Mouse (Mus musculus) limb, embryonic 12.5 days (tissue): Measurements from ENCODE around the gene Cdk18. TPM values are rescaled to one million over a fixed set of nuclear protein-coding genes. Genes with fewer than 3 reads are reported as not detected.

ENCODE experiments used
- ATAC-seq: fragments of 200-750 bp; cut with Nextera tagmentation; 2 replicates; pipeline ENCODE4 v1.8.0; 2017; ENCODE audit warnings: low read depth, moderate TSS enrichment; ENCODE audit not compliant: insufficient number of reproducible peaks, insufficient read depth, low FRiP score, low TSS enrichment
- H3K27ac ChIP-seq: fragments of 300-500 bp; sonication (generic); 2 replicates; pipeline ENCODE4 v1.5.1; 2016; ENCODE audit warnings: mild to moderate bottlenecking, moderate library complexity
- H3K27me3 ChIP-seq: fragments of 300-500 bp; sonication (generic); 2 replicates; pipeline ENCODE4 v1.6.1; 2016; ENCODE audit warnings: mild to moderate bottlenecking, moderate library complexity
- H3K36me3 ChIP-seq: fragments of 300-500 bp; sonication (generic); 2 replicates; pipeline ENCODE4 v1.6.1; 2016; ENCODE audit warnings: mild to moderate bottlenecking, moderate library complexity
- H3K4me1 ChIP-seq: fragments of 300-500 bp; sonication (generic); replicated peaks from 2 replicates; pipeline ENCODE4 v1.6.1; 2016
- H3K4me2 ChIP-seq: fragments of 300-500 bp; sonication (generic); 2 replicates; pipeline ENCODE4 v1.6.1; 2016; ENCODE audit warnings: mild to moderate bottlenecking, moderate library complexity
- H3K4me3 ChIP-seq: fragments of 300-500 bp; sonication (generic); replicated peaks from 2 replicates; pipeline ENCODE4 v1.5.1; 2016; ENCODE audit warnings: mild to moderate bottlenecking
- H3K9ac ChIP-seq: fragments of 300-500 bp; sonication (generic); replicated peaks from 2 replicates; pipeline ENCODE4 v1.6.1; 2016; ENCODE audit warnings: mild to moderate bottlenecking, moderate library complexity
- H3K9me3 ChIP-seq: fragments of 300-500 bp; sonication (generic); 2 replicates; pipeline ENCODE4 v1.6.1; 2016; ENCODE audit warnings: mild to moderate bottlenecking, moderate library complexity
- WGBS: fragments of 180-500 bp; shearing (Covaris S2); methylation state at CpG from one replicate; pipeline ENCODE4 v1.1.7; 2016; 5-methylcytosine and 5-hydroxymethylcytosine counted together
- polyA plus RNA-seq: library from polyadenylated mRNA; unstranded; fragments of >200 nt; fragmentation: Nextera tagmentation; extraction: Ambion mirVana; gene quantifications from 2 replicates; pipeline ENCODE4 v1.2.1, GENCODE M21; 2016

Cdk18 gene
- polyA plus RNA-seq, 1 experiment from 2014 or later = 3.6 TPM

- H3K9me3 ChIP-seq = no peaks in the 10 kb centered on the region
- H3K27me3 ChIP-seq = no peaks in the 10 kb centered on the region
- H3K36me3 ChIP-seq = no peaks in the 10 kb centered on the region
- WGBS = 70% methylated on average over 2 of the region's 2 CpGs
- H3K4me1 ChIP-seq = no peaks in the 10 kb centered on the region
- ATAC-seq = no peak
- H3K9ac ChIP-seq = no peak overlapping the region
- H3K4me2 ChIP-seq = no peak overlapping the region
- no peak overlapping the region for H3K27ac ChIP-seq
- no peak overlapping the region for H3K4me3 ChIP-seq
Measured at GRCm38 (mm10) chr1:132109368-132109767, 30.1 kb downstream of the Cdk18 start.

- H3K9ac ChIP-seq = no peak overlapping the region
- no peaks in the 10 kb centered on the region for H3K27me3 ChIP-seq
- ATAC-seq = no peak
- no peak overlapping the region for H3K4me3 ChIP-seq
- H3K9me3 ChIP-seq = 0 out of 2 replicates have a peak, but pooled peaks cover 5% of the 10 kb centered on the region
- no peak overlapping the region for H3K27ac ChIP-seq
- H3K4me1 ChIP-seq = 0 out of 2 replicates have a peak, but pooled peaks cover 4% of the 10 kb centered on the region
- no peaks in the 10 kb centered on the region for H3K36me3 ChIP-seq
- 56% methylated on average over 14 of the region's 14 CpGs for WGBS
- no peak overlapping the region for H3K4me2 ChIP-seq
Measured at GRCm38 (mm10) chr1:132104353-132104752, 35.1 kb downstream of the Cdk18 start.

- H3K9ac ChIP-seq = no peak overlapping the region
- no peaks in the 10 kb centered on the region for H3K27me3 ChIP-seq
- peak; percentile 26; the same call in 1 of the 2 replicates for ATAC-seq
- H3K4me2 ChIP-seq = no peak overlapping the region
- no peaks in the 10 kb centered on the region for H3K36me3 ChIP-seq
- 0 out of 2 replicates have a peak, but pooled peaks cover 5% of the 10 kb centered on the region for H3K9me3 ChIP-seq
- H3K4me1 ChIP-seq = 0 out of 2 replicates have a peak, but pooled peaks cover 4% of the 10 kb centered on the region
- H3K4me3 ChIP-seq = no peak overlapping the region
- WGBS = 55% methylated on average over 6 of the region's 6 CpGs
- no peak overlapping the region for H3K27ac ChIP-seq
Measured at GRCm38 (mm10) chr1:132101953-132102697, 37.4 kb downstream of the Cdk18 start.

GRCm38 (mm10) chr1:132099775-132100174 lies 39.7 kb downstream of the Cdk18 start:
- Histone ChIP-seq H3K9ac (no peak overlapping the region), H3K27me3 (no peaks in the 10 kb centered on the region), H3K27ac (no peak overlapping the region), H3K4me1 (0 out of 2 replicates have a peak, but pooled peaks cover 4% of the 10 kb centered on the region), H3K4me2 (no peak overlapping the region), H3K9me3 (0 out of 2 replicates have a peak, but pooled peaks cover 5% of the 10 kb centered on the region), H3K36me3 (no peaks in the 10 kb centered on the region), H3K4me3 (no peak overlapping the region)
- 78% methylated on average over 4 of the region's 4 CpGs for WGBS
- ATAC-seq = no peak

- Histone ChIP-seq H3K4me3 (no peak overlapping the region), H3K4me1 (0 out of 2 replicates have a peak, but pooled peaks cover 4% of the 10 kb centered on the region), H3K9ac (no peak overlapping the region), H3K36me3 (no peaks in the 10 kb centered on the region), H3K4me2 (no peak overlapping the region), H3K27me3 (no peaks in the 10 kb centered on the region), H3K27ac (no peak overlapping the region), H3K9me3 (0 out of 2 replicates have a peak, but pooled peaks cover 5% of the 10 kb centered on the region)
- 83% methylated on average over 4 of the region's 4 CpGs for WGBS
- ATAC-seq = no peak
Measured at GRCm38 (mm10) chr1:132099016-132099415, 40.5 kb downstream of the Cdk18 start.

- WGBS = 87% methylated on average over 1 of the region's 1 CpGs
- no peak overlapping the region for H3K27ac ChIP-seq
- H3K9ac ChIP-seq = no peak overlapping the region
- no peak for ATAC-seq
- H3K27me3 ChIP-seq = no peaks in the 10 kb centered on the region
- no peaks in the 10 kb centered on the region for H3K36me3 ChIP-seq
- H3K4me3 ChIP-seq = no peak overlapping the region
- H3K4me1 ChIP-seq = 0 out of 2 replicates have a peak, but pooled peaks cover 4% of the 10 kb centered on the region
- no peak overlapping the region for H3K4me2 ChIP-seq
- 0 out of 2 replicates have a peak, but pooled peaks cover 5% of the 10 kb centered on the region for H3K9me3 ChIP-seq
Measured at GRCm38 (mm10) chr1:132098076-132098475, 41.4 kb downstream of the Cdk18 start.

- Histone ChIP-seq H3K27me3 (no peaks in the 10 kb centered on the region), H3K4me2 (no peak overlapping the region), H3K9me3 (no peaks in the 10 kb centered on the region), H3K4me1 (no peaks in the 10 kb centered on the region), H3K4me3 (no peak overlapping the region), H3K36me3 (no peaks in the 10 kb centered on the region), H3K9ac (no peak overlapping the region), H3K27ac (no peak overlapping the region)
- whole genome bisulfite sequencing = 79% methylated on average over 11 of the region's 11 CpGs
- no peak for ATAC-seq
Measured at GRCm38 (mm10) chr1:132095356-132096004, 44.0 kb downstream of the Cdk18 start.

GRCm38 (mm10) chr1:132093269-132093668 lies 46.2 kb downstream of the Cdk18 start:
- H3K4me2 ChIP-seq = no peak overlapping the region
- H3K9me3 ChIP-seq = no peaks in the 10 kb centered on the region
- H3K4me1 ChIP-seq = no peaks in the 10 kb centered on the region
- no peak overlapping the region for H3K27ac ChIP-seq
- WGBS = 94% methylated on average over 4 of the region's 4 CpGs
- ATAC-seq = no peak
- no peaks in the 10 kb centered on the region for H3K27me3 ChIP-seq
- no peak overlapping the region for H3K4me3 ChIP-seq
- no peaks in the 10 kb centered on the region for H3K36me3 ChIP-seq
- H3K9ac ChIP-seq = no peak overlapping the region

GRCm38 (mm10) chr1:132090266-132090665 lies 49.2 kb downstream of the Cdk18 start:
- ATAC-seq = no peak
- 81% methylated on average over 4 of the region's 4 CpGs for WGBS

GRCm38 (mm10) chr1:132089767-132090166 lies 49.7 kb downstream of the Cdk18 start:
- 81% methylated on average over 6 of the region's 6 CpGs for WGBS
- no peaks in the 10 kb centered on the region for H3K9me3 ChIP-seq
- H3K27ac ChIP-seq = no peak overlapping the region
- H3K4me1 ChIP-seq = 0 out of 2 replicates have a peak, but pooled peaks cover 7% of the 10 kb centered on the region
- ATAC-seq = no peak
- no peak overlapping the region for H3K9ac ChIP-seq
- no peak overlapping the region for H3K4me2 ChIP-seq
- no peaks in the 10 kb centered on the region for H3K27me3 ChIP-seq
- no peaks in the 10 kb centered on the region for H3K36me3 ChIP-seq
- no peak overlapping the region for H3K4me3 ChIP-seq

More at GRCm38 (mm10) chr1:132090266-132090665, 49.2 kb downstream of the Cdk18 start:
- H3K9me3 ChIP-seq = no peaks in the 10 kb centered on the region
- no peak overlapping the region for H3K4me2 ChIP-seq
- H3K27me3 ChIP-seq = no peaks in the 10 kb centered on the region
- 0 out of 2 replicates have a peak, but pooled peaks cover 5% of the 10 kb centered on the region for H3K4me1 ChIP-seq
- no peak overlapping the region for H3K9ac ChIP-seq
- no peak overlapping the region for H3K4me3 ChIP-seq
- no peaks in the 10 kb centered on the region for H3K36me3 ChIP-seq
- no peak overlapping the region for H3K27ac ChIP-seq

GRCm38 (mm10) chr1:132088181-132088671 lies 51.3 kb downstream of the Cdk18 start:
- Histone ChIP-seq H3K9me3 (no peaks in the 10 kb centered on the region), H3K27ac (no peak overlapping the region), H3K9ac (no peak overlapping the region), H3K4me3 (no peak overlapping the region), H3K4me2 (no peak overlapping the region), H3K36me3 (no peaks in the 10 kb centered on the region), H3K27me3 (no peaks in the 10 kb centered on the region), H3K4me1 (0 out of 2 replicates have a peak, but pooled peaks cover 7% of the 10 kb centered on the region)
- WGBS = 84% methylated on average over 5 of the region's 5 CpGs
- no peak for ATAC-seq
